Mouse (Mus musculus) left cerebral cortex, adult 2 months (tissue): ENCODE data around the gene Pspc1. TPM values are rescaled to one million over a fixed set of nuclear protein-coding genes. Genes with fewer than 3 reads are reported as not detected.

Experiments used
- DNase-seq, 2 experiments: peaks; one replicate each; pipeline ENCODE4 v3.0.0; 2021 to 2022; ENCODE audit warnings: low spot score in 2 of 2, mixed read lengths in 1 of 2; ENCODE audit errors: extremely low spot score in 1 of 2
- H3K27ac ChIP-seq: fragments of 200-600 bp; 2 replicates; pipeline ENCODE4 v1.8.1; 2022
- H3K4me3 ChIP-seq: fragments of 200-600 bp; 2 replicates; pipeline ENCODE4 v1.8.1; 2022
- CTCF ChIP-seq: fragments of 200-600 bp; IDR thresholded peaks from 2 replicates; pipeline ENCODE4 v1.8.1; 2022; ENCODE audit warnings: antibody characterized with exemption, mild to moderate bottlenecking, moderate library complexity
- intact Hi-C: fragments of 180-260 bp; cut with DNase I; formaldehyde crosslinking; loops from one replicate; pipeline ENCODE4 v1.15.1; 2025
- long read RNA-seq, 2 experiments: library from polyadenylated mRNA; stranded (forward); transcript quantifications; one replicate each; pipeline ENCODE4 v2.0.0; 2021; ENCODE audit warnings: borderline mapping rate in 2 of 2
- total RNA-seq, 2 experiments: library from RNA; stranded (reverse); gene quantifications; 2 replicates each; pipeline ENCODE4 v1.2.3; 2021

The Pspc1 gene
- 10 to 100 TPM; 54.8 to 60.5 TPM for total RNA-seq
- long read RNA-seq, experiment 1, full-length matches to known transcripts: 12 of 16 reads
- long read RNA-seq, experiment 1, partial matches to known transcripts: 0 of 16 reads
- long read RNA-seq, experiment 1, other reads (novel, unspliced or antisense): 4 of 16 reads
- long read RNA-seq, experiment 2, full-length matches to known transcripts: 7 of 11 reads
- long read RNA-seq, experiment 2, partial matches to known transcripts: 1 of 11 reads
- long read RNA-seq, experiment 2, other reads (novel, unspliced or antisense): 3 of 11 reads

DNA sequence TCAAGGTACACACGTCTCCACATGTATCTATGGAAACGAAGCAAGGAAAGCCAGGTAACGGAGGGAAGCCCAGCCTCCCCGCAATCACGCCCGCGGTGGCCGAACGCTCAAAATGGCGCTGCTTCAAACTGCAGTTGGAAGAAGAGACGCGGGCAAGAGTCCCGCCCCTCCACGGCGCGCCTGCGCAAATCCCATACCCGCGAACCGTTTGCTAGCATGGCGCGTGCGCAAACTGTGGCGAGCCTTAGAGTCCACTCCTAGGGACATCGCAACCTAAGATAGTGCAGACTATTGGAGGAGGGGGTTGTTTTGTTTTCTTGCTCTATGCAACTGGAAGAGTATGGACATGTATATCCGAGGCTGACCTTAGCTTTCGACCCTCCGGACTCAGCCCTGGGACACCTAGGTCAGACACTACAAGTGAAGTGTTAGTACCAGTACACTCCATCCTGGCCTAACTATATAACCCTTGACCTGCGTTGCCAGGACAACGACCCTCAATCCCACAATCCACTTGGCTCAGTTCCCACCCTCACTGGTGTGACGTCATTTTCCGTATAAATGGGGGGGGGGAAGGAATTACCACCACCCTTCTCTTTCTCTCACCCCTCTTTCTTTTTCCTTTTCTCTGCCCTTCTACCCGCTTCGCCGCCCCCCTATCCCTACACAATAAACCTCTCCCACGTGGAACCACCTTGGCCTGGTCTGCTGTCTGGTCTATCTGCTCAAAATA, at the start of gene Pspc1:
Gene Pspc1, minus strand, starts transcription at position 117 of the 733 bp plus-strand sequence.
- TF ChIP-seq CTCF: no peak
- H3K4me3 ChIP-seq: peak within 1 kb of the TSS; percentile 87
- peak within 1 kb of the TSS; percentile 91 for H3K27ac ChIP-seq
- intact Hi-C loops: loop anchor here (1.0 to 10.0 kb wide), 2 partner anchors 32 to 204 kb away; partner anchors contain the start of genes Cenpj and Parp4
- peak; percentile 96 to 97 for DNase-seq

GRCm38 (mm10) chr14:56824562-56824961, 46.4 kb upstream of the Pspc1 start:
- Histone ChIP-seq H3K27ac (no peak overlapping the region), H3K4me3 (no peak overlapping the region)
- TF ChIP-seq CTCF: peak; percentile 36
- DNase-seq: no peak
- intact Hi-C loops: no loop called here

DNA sequence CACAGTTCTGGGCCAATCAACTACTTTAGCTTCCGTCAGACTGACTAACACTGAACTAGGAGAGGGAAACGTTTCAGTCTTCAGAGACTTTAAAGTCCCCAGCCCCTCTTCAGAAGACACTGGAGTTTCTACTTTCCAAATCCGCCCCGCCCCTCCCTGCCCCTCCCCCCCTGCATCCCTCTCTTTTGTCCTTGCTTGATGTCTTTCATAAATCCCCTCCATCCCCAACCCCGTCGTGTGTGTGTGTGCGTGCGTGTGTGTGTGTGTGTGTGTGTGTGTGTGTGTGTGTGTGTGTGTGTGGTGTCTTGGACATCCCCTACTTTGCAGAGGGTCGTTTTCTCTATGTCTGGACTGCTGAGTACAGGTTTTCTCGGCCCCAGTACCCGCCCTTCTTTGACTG, 39.5 kb upstream of the Pspc1 start:
- no peak for DNase-seq
- TF ChIP-seq CTCF: no peak
- H3K4me3 ChIP-seq: no peak overlapping the region
- H3K27ac ChIP-seq: no peak overlapping the region
- intact Hi-C loops: no loop called here

DNA sequence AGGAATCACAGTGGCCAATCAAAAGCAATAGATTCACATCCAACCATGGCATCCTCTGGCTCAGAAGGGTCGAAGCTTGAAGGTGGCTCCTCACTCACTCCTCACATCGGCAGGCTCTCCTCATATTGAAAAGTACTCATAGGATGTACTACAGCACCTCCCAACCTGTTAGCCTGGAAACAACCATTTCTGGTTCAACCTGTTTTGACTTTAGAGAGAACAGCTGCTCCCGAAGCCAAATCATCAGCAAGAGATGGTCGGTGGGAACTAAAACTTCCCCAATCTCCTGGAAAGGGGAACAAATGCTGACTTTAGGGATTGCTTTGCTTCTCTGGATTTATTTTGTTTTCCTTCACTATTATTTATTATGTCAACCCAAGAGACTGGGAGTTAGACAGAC, 39.0 kb upstream of the Pspc1 start:
- intact Hi-C loops: no loop called here
- no peak for TF ChIP-seq CTCF
- no peak for DNase-seq
- Histone ChIP-seq H3K27ac (no peak overlapping the region), H3K4me3 (no peak overlapping the region)

DNA sequence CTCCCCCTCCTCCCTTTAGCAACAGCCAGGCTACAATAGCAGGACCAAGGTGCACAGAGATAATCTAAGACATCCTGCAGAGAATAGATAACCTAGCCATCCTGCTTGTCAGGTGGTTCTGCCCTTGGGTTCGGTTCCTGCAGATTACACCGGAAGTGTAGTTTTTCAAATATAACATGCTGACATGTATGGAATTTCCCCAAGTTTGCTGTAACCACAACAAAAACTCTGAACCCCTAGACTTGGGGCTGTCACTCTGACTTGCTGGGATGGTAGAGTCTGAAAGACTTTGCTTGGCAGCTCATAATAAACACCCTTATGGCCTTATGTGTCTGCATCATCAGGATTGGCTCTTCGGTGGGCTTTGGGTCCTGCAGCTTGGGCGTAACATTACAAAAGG, 38.4 kb upstream of the Pspc1 start:
- intact Hi-C loops: no loop called here

GRCm38 (mm10) chr14:56812520-56813036, 34.5 kb upstream of the Pspc1 start:
- Histone ChIP-seq H3K4me3 (peak overlapping the region; percentile 59), H3K27ac (peak overlapping the region; percentile 79)
- TF ChIP-seq CTCF: peak; percentile 68
- DNase-seq: peak; percentile 58 to 73
- intact Hi-C loops: no loop called here

More for the DNA sequence above, 38.4 kb upstream of the Pspc1 start:
- H3K4me3 ChIP-seq: no peak overlapping the region
- TF ChIP-seq CTCF: no peak
- H3K27ac ChIP-seq: no peak overlapping the region
- DNase-seq: no peak

DNA sequence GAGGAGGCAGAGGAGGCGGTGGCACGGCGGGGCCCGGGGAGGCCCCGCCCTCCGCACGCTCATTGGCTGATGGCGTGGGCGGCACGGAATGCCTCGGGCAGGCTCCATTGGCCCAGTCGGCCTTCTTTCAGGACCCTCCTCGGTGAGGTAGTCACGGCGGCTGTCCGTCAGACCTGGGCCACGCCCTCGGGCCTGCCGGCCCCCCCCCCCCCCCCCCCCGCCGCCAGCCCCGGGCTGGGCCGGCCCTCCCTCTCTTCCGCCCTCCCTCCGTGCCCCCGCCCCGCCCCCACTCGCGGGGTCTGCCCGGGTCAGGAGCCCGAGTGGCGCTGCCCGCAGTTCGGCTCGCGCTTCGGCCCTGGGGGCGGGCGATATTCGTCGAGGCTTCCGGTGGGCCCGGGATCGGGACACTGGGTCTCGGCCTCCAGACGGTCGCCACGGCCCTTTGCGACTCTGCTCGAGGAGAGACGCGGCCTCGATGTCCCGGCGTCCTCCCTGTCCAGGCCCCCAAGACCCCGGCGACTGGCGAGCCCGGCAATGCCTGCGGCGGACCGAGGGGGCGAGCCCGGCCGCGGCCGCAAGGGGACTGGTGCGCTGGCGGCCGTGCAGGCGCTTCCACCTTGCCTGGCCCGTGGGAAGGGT, 33.7 kb upstream of the Pspc1 start, which contains the start of gene Zmym5:
Gene Zmym5, minus strand, starts transcription at position 16 of the 639 bp plus-strand sequence.
- peak; percentile 82 to 91 for DNase-seq
- intact Hi-C loops: loop anchor here (2.0 kb wide), 1 partner anchor 75 kb away; the partner anchor contains the start of gene Zmym2
- Histone ChIP-seq H3K27ac (peak within 1 kb of the TSS; percentile 92), H3K4me3 (peak within 1 kb of the TSS; percentile 78)

GRCm38 (mm10) chr14:56810781-56811690, 32.9 kb upstream of the Pspc1 start:
- peak; percentile 20 to 28 for DNase-seq
- H3K4me3 ChIP-seq: peak overlapping the region; percentile 78
- intact Hi-C loops: loop anchor here (1.0 to 2.0 kb wide), 2 partner anchors 33 to 76 kb away; partner anchors contain the start of genes Pspc1 and Zmym2

DNA sequence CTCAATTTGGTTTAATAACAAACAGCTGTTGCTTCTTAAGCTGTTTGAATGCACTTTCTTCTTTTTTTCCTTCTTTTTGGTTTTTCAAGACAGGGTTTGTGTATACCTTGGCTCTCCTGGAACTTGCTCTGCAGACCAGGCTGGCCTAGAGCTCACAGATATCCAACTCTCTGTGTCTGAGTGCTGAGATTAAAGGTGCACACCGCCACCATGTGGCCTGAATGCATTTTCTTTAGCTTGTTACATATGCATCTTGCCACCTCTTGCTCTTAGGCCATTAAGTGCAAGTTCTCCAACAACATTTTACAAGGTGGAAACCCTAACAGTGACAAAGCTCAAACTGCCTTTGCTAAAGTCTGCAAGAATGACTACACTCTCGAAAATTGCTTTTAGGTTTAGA, 15.1 kb upstream of the Pspc1 start:
- peak; percentile 52 for TF ChIP-seq CTCF
- H3K4me3 ChIP-seq: no peak overlapping the region
- no peak overlapping the region for H3K27ac ChIP-seq
- intact Hi-C loops: loop anchor here (5.0 to 10.0 kb wide), 2 partner anchors 152 to 416 kb away; no protein-coding TSS in a partner anchor
- peak; percentile 32 to 46 for DNase-seq

More at GRCm38 (mm10) chr14:56810781-56811690, 32.9 kb upstream of the Pspc1 start:
- peak overlapping the region; percentile 76 for H3K27ac ChIP-seq

DNA sequence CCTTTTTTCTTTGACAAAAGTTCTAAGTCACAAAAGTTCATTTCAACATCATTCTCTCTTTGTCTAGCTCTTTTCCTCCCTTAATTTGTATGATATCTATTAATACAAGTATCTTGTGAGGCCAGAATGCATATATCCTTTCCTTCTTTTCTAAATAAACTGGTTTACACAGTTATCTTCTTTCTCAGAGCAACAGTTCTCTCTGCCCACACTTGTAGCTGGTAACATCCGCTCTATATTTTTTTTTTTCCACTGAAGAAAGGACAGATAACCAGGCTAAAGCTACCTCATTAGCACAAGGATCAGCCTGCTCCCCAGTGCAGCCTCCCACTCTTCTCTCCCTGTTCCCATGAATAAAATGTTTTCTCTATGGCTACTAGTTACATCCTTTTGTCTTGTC, 6.5 kb upstream of the Pspc1 start:
- Histone ChIP-seq H3K27ac (no peak overlapping the region), H3K4me3 (no peak overlapping the region)
- TF ChIP-seq CTCF: no peak
- intact Hi-C loops: no loop called here
- no peak for DNase-seq

DNA sequence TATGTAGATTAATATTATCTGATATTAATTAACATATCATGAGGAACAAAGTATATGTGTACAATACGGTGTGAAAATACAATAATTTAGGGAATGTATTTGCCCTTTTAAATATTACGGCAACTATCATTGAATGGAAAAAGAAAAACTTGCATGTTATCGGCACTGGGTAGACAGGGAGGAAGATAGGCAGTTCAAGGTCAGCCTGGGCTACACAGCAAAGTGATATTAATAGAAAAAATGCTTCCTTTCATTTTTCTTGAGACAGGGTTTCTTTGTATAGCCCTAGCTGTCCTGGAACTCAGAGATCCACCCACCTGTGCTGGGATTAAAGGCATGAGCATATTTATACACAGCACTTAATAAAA, 801 bp upstream of the Pspc1 start:
- TF ChIP-seq CTCF: no peak
- H3K27ac ChIP-seq: peak overlapping the region; percentile 91
- no peak for DNase-seq
- peak overlapping the region; percentile 87 for H3K4me3 ChIP-seq
- intact Hi-C loops: loop anchor here (1.0 to 10.0 kb wide), 2 partner anchors 31 to 204 kb away; partner anchors contain the start of genes Cenpj and Parp4
